Mouse (Mus musculus) liver, postnatal 0 days (tissue): ENCODE measurements around the gene 1810062G17Rik. TPM values are rescaled to one million over a fixed set of nuclear protein-coding genes. Genes with fewer than 3 reads are reported as not detected.

Experiments
- ATAC-seq: fragments of 200-750 bp; cut with Nextera tagmentation; 2 replicates; pipeline ENCODE4 v1.8.0; 2017; ENCODE audit warnings: mild to moderate bottlenecking, moderate library complexity
- DNase-seq: peaks from one replicate; pipeline ENCODE4 v3.0.0-alpha.2; 2016
- H3K27ac ChIP-seq: fragments of 300-500 bp; sonication (generic); 2 replicates; pipeline ENCODE4 v1.5.1; 2014; ENCODE audit warnings: antibody characterized with exemption, moderate library complexity, mild to moderate bottlenecking, low read depth
- H3K27me3 ChIP-seq: fragments of 300-500 bp; sonication (generic); 2 replicates; pipeline ENCODE4 v1.6.1; 2014; ENCODE audit warnings: low read length, control low read depth, mixed read lengths; ENCODE audit not compliant: insufficient read depth
- H3K36me3 ChIP-seq: fragments of 300-500 bp; sonication (generic); replicated peaks from 2 replicates; pipeline ENCODE4 v1.6.1; 2014; ENCODE audit warnings: mild to moderate bottlenecking, control low read depth, low read length, moderate library complexity, mixed read lengths; ENCODE audit not compliant: insufficient read depth
- H3K4me1 ChIP-seq: fragments of 300-500 bp; sonication (generic); 2 replicates; pipeline ENCODE4 v1.6.1; 2014; ENCODE audit warnings: antibody characterized with exemption, mild to moderate bottlenecking, control low read depth; ENCODE audit not compliant: insufficient read depth
- H3K4me2 ChIP-seq: fragments of 300-500 bp; sonication (generic); 2 replicates; pipeline ENCODE4 v1.6.1; 2014; ENCODE audit warnings: low read depth, mild to moderate bottlenecking, low read length, moderate library complexity, mixed read lengths
- H3K4me3 ChIP-seq: fragments of 300-500 bp; sonication (generic); 2 replicates; pipeline ENCODE4 v1.5.1; 2014; ENCODE audit warnings: low read depth, low read length
- H3K9ac ChIP-seq: fragments of 300-500 bp; sonication (generic); replicated peaks from 2 replicates; pipeline ENCODE4 v1.6.1; 2014; ENCODE audit warnings: mild to moderate bottlenecking, moderate library complexity
- H3K9me3 ChIP-seq: fragments of 300-500 bp; sonication (generic); 2 replicates; pipeline ENCODE4 v1.6.1; 2016; ENCODE audit warnings: mild to moderate bottlenecking, control low read depth, low read length, mixed read lengths
- CTCF ChIP-seq: sonication (generic); IDR thresholded peaks from 2 replicates; pipeline ENCODE4 v1.5.1; 2016; ENCODE audit warnings: antibody characterized with exemption, low read depth
- EP300 ChIP-seq: IDR thresholded peaks from 2 replicates; pipeline ENCODE4 v1.6.1; 2016; ENCODE audit warnings: antibody characterized with exemption, low read depth, mild to moderate bottlenecking
- WGBS: fragments of 180-500 bp; shearing (Covaris S2); extraction: QIAGEN DNeasy Blood & Tissue Kit; methylation state at CpG from one replicate; pipeline ENCODE4 v1.1.7; 2014; ENCODE audit not compliant: insufficient replicate concordance; 5-methylcytosine and 5-hydroxymethylcytosine counted together
- polyA plus RNA-seq: library from polyadenylated mRNA; unstranded; fragments of >200 nt; fragmentation: Nextera tagmentation; extraction: Ambion mirVana; gene quantifications from 2 replicates; pipeline ENCODE4 v1.2.1, GENCODE M21; 2015

1810062G17Rik gene
- polyA plus RNA-seq, 1 experiment from 2014 or later: 1.6 TPM

DNA sequence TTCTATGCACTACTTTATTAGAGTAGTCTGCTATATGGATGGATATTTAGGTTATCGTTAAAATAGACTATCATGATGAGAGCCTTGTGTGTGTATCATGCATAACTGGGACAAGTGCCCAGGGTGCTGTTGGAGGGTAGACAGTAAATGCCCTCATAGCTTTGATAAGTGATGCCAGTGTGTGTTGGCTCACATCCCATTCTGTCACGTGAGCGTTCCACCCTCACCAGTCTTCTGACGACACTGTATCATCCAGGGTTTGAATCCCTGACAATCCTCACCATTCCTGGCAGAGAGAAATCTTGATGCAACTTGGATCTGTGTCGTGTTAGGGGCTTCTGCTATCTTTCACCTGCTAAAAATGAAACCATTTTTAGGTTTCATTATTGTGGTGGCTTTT lies 29.2 kb upstream of the 1810062G17Rik start:
- H3K27me3 ChIP-seq: no peaks in the 10 kb centered on the region
- DNase-seq: no peak
- 57% methylated on average over 5 of the region's 5 CpGs for WGBS
- H3K9ac ChIP-seq: no peak overlapping the region
- TF ChIP-seq EP300: no peak
- TF ChIP-seq CTCF: no peak
- H3K4me3 ChIP-seq: no peak overlapping the region
- H3K4me1 ChIP-seq: no peaks in the 10 kb centered on the region
- no peaks in the 10 kb centered on the region for H3K9me3 ChIP-seq
- H3K27ac ChIP-seq: no peak overlapping the region
- H3K4me2 ChIP-seq: 0 out of 2 replicates have a peak overlapping the region, but pooled peaks have one; percentile 6
- no peak for ATAC-seq
- H3K36me3 ChIP-seq: peaks cover 8% of the 10 kb centered on the region; the same call in 1 of the 2 replicates

DNA sequence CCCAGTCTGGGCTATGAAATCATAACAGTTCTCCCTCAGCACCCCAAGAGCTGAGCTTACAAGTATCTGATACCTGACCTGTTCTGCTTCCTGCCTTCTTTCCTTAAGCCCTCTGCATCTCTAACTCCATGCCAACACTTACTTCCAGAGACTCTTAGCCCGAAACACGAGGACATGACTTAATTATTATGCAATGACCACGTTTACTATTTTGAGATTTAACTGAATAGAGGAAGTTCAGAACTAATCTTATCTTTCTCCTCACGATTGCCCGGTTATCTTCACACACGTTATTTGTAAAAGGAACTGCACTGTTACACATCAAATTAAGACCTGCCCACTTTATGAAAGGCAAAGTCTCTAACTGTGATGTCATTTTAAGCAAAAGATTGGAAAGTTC lies 28.8 kb upstream of the 1810062G17Rik start:
- no peak overlapping the region for H3K27ac ChIP-seq
- TF ChIP-seq EP300: no peak
- no peak for TF ChIP-seq CTCF
- DNase-seq (no peak), ATAC-seq (no peak)
- peaks cover 8% of the 10 kb centered on the region; the same call in 1 of the 2 replicates for H3K36me3 ChIP-seq
- WGBS: 17% methylated on average over 6 of the region's 6 CpGs
- no peaks in the 10 kb centered on the region for H3K4me1 ChIP-seq
- H3K27me3 ChIP-seq: no peaks in the 10 kb centered on the region
- H3K9ac ChIP-seq: no peak overlapping the region
- 0 out of 2 replicates have a peak overlapping the region, but pooled peaks have one; percentile 6 for H3K4me2 ChIP-seq
- no peak overlapping the region for H3K4me3 ChIP-seq
- no peaks in the 10 kb centered on the region for H3K9me3 ChIP-seq

DNA sequence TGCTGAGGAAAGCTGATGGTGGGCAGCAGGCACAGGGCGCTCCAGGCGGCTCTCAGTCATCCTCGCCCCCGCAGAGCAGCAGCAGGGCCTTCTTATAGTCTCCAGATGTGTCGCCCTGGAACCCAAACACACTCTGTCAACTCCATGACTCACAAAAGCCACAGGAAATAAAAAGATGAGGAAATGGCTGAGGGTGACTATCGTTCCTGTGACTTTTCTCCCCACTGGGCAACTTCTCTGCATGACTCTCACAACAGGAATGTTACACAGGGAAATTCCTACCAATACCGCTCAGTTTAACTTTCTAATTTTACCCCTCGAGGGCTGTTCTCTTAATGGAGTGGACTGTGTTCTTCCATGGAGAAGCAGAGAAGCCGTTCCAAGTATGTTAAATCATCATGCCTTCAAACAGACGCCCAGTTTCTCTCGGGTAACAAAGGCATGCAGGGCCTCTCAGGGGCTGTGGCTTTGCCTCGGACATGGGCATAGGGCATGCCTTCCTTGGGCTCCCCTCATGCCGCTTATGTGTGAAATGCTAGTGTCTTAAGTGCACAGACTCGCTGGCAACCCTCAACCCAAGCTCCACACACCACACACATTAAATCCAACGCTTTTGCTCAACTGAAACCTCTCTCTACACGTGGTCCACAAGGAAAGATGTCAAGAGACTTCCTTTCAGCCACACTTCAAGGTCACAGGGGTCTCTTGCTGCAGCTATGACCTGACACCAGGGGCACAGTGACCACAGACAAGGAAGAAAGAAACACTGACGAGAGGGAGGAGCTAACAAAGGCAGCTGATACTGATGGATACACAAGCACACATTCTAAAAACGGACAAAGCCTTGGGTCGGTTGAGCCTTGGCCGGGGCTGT lies 26.2 kb upstream of the 1810062G17Rik start:
- H3K9ac ChIP-seq: no peak overlapping the region
- 37% methylated on average over 20 of the region's 20 CpGs for WGBS
- TF ChIP-seq CTCF (no peak), EP300 (no peak)
- no peak overlapping the region for H3K4me3 ChIP-seq
- no peak for DNase-seq
- H3K27ac ChIP-seq: no peak overlapping the region
- H3K4me2 ChIP-seq: no peak overlapping the region
- no peaks in the 10 kb centered on the region for H3K9me3 ChIP-seq
- H3K36me3 ChIP-seq: peaks cover 23% of the 10 kb centered on the region
- ATAC-seq: peak; percentile 31; the same call in 1 of the 2 replicates
- no peaks in the 10 kb centered on the region for H3K4me1 ChIP-seq
- no peaks in the 10 kb centered on the region for H3K27me3 ChIP-seq

DNA sequence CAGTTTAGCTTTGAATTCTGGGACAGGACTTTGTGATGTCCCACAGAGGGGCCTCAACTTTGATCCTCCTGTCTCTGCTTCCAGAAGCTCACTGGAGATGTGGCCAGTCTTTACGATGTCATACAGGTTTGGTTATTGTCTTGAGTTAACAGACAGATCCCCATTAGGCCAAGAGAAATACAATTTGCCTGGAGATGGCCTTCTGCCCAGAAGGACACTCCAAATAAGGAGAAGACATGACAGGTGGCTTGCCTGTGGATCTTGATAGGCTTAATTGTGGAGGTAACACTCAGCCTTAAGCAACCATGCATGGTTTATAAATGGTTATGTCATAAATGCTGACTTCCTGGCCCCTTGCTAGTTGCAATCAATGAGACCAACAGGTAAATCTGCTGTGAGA lies 23.2 kb upstream of the 1810062G17Rik start:
- no peaks in the 10 kb centered on the region for H3K4me1 ChIP-seq
- H3K27me3 ChIP-seq: no peaks in the 10 kb centered on the region
- DNase-seq (no peak), ATAC-seq (no peak)
- TF ChIP-seq CTCF: no peak
- no peak for TF ChIP-seq EP300
- H3K9ac ChIP-seq: no peak overlapping the region
- H3K4me3 ChIP-seq: no peak overlapping the region
- H3K4me2 ChIP-seq: no peak overlapping the region
- WGBS: 81% methylated on average over 1 of the region's 1 CpGs
- H3K9me3 ChIP-seq: no peaks in the 10 kb centered on the region
- H3K27ac ChIP-seq: no peak overlapping the region
- H3K36me3 ChIP-seq: peaks cover 30% of the 10 kb centered on the region

DNA sequence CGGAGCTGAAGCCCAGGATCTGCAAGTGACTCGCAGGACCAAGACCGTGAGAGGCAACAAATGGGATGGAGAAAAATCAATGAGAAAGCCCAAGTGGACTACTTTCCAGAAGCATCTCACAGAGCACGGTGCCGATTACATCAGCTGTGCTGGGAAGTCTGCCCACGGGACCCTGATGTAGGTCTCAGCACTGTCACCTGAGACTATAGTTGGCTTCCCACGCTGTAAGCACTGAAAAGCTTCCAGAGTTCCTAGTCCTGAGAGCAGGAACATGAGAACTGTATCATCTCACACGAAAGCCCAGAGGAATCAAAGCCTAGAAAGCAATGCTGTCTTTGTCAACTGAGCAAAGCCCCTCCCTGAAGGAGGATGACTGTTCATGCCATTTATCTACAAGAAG lies 20.6 kb upstream of the 1810062G17Rik start:
- H3K27me3 ChIP-seq: no peaks in the 10 kb centered on the region
- ATAC-seq (no peak), DNase-seq (no peak)
- H3K4me3 ChIP-seq: no peak overlapping the region
- 90% methylated on average over 8 of the region's 8 CpGs for whole genome bisulfite sequencing
- no peaks in the 10 kb centered on the region for H3K4me1 ChIP-seq
- no peak overlapping the region for H3K27ac ChIP-seq
- no peak for TF ChIP-seq CTCF
- TF ChIP-seq EP300: no peak
- no peak overlapping the region for H3K9ac ChIP-seq
- H3K9me3 ChIP-seq: no peaks in the 10 kb centered on the region
- H3K4me2 ChIP-seq: no peak overlapping the region
- peaks cover 34% of the 10 kb centered on the region for H3K36me3 ChIP-seq

DNA sequence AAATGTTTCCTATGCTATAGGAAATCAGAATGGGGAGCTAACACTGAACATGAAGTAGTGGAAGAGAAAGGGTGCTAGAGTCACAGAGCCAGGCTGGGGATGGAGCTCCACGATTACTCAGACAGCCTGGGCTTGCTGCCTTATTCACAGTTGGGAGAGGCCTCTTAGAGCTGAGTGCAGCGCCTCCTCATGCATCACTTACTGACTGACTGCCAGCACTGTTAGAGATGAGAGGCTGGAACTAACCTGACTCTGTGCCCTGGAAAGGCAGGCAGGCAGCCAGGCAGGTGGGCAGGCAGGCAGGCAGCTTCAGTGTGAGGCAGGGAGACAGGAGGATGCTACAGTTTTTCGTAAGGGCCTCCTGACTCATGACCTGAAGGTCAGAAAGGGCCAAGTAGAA lies 20.2 kb upstream of the 1810062G17Rik start:
- Histone ChIP-seq H3K4me2 (no peak overlapping the region), H3K27ac (no peak overlapping the region), H3K9ac (no peak overlapping the region), H3K36me3 (peaks cover 30% of the 10 kb centered on the region), H3K9me3 (no peaks in the 10 kb centered on the region), H3K4me1 (no peaks in the 10 kb centered on the region), H3K27me3 (no peaks in the 10 kb centered on the region), H3K4me3 (no peak overlapping the region)
- TF ChIP-seq CTCF (no peak), EP300 (no peak)
- ATAC-seq (no peak), DNase-seq (no peak)
- 86% methylated on average over 3 of the region's 3 CpGs for WGBS
